Mouse (Mus musculus) urinary bladder, adult 2 months (tissue): ENCODE data around the gene Dynlt1c. TPM values are rescaled to one million over a fixed set of nuclear protein-coding genes. Genes with fewer than 3 reads are reported as not detected.
A peak's percentile ranks its signal among the peaks of the same experiment; 100 is the strongest.
"Not testable (repeated sequence)": the region's sequence is repeated elsewhere in the genome, so short reads cannot be mapped to it uniquely, and the experiment has no call there.

Source experiments
- DNase-seq: peaks from one replicate; pipeline ENCODE4 v3.0.0; 2022; ENCODE audit warnings: low spot score
- polyA plus RNA-seq: library from polyadenylated mRNA; depleted of rRNA; stranded (reverse); fragments of >200 nt; gene quantifications from 2 replicates; pipeline ENCODE4 v1.2.3, GENCODE M21; 2012; rRNA removed

The Dynlt1c gene
- polyA plus RNA-seq, 1 experiment: 34.8 TPM

- not testable (repeated sequence) for DNase-seq
These were observed 53.6 kb downstream of the Dynlt1c start for GRCm38 (mm10) chr17:6655087-6655511.

DNA sequence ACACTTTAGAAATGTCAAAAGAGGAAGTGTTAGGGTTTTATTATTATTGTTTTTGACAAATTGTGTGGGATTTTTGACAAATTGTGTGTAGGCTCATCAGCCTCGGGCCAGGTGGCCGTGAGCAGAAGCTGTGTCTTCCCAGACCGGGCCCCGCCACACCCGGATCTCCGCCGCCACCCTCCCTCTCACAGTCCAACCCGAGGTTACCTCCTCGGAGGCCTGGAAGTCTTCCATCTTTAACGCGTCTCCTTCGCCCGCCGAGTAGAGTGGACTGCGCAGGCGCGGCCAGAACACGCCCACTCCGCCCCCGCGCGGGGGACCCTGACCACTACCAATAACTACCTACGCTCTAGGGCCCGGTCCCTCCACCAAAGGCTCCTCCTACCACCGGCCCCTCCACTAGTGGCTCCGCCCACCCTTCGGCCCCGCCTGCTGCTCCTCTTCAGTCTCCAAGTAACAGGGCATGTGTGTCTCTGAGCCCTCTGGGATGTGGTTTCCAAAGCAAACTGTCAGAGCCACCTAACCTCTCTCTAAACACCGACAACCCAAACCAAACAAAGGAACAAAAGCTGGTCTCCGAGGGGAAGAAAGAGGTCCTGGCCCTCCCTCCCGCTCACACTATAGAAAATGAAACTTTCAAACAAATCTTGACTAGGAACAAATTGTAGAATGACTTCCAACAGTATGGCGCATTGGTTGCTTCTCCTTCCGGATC is 54.3 kb downstream of the Dynlt1c start, which contains the start of gene Dynlt1f:
Gene Dynlt1f, minus strand, starts transcription at position 334 of the 715 bp plus-strand sequence.
- peak; percentile 49 for DNase-seq

DNA sequence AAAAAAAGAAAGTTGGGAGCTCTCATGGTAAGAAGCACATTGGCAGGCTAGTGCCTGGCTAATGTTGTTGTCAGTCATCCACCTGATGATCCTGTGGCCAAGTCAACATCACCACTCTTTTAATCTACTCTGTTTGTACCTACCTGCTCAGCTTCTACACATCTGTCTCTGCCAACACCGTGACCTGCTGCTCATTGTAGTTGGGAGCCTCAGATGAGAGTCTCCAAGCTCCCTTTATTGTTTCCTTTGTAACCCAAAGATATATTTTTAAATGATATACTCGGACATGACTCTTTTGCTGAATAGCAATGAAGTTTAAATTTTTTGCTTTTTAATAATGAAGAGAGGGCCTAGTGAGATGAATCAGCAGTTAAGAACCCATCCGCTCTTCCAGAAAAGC is 55.0 kb downstream of the Dynlt1c start:
- DNase-seq: not testable (repeated sequence)

DNA sequence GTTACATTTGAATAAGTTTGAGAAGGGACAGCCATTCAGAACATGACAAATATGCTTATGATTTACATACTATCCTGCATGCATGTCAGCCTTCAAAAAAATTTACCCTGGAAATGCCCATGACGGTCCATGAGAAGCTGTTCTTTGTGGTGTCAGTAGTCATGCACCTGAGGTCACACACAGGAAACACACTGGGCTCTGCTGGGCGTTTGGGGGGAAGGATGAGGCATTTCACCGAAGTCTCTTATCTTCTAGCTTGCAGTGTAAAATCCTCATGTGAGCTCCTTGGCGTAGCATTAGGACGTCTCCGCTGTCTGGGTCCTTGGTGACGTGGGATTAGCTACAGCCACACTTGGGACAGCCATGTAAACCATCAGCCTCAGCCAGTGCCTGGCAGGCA is 57.3 kb downstream of the Dynlt1c start, which contains the start of gene Sytl3:
Gene Sytl3, plus strand, starts transcription at position 293 of the 400 bp plus-strand sequence.
- not testable (repeated sequence) for DNase-seq

Other genes starting within 250 kb of the Dynlt1c start
- gene Dynlt1b, start 171.6 kb upstream of the Dynlt1c start, polyA plus RNA-seq: 226 and 230 TPM in 2 replicates
- 98.0 and 99.0 TPM in 2 replicates for gene Dynlt1f, start 54.2 kb downstream of the Dynlt1c start, polyA plus RNA-seq
- 4.9 and 5.3 TPM in 2 replicates for gene Sytl3, start 57.4 kb downstream of the Dynlt1c start, polyA plus RNA-seq
- 104 and 106 TPM in 2 replicates for gene Ezr, start 181.1 kb downstream of the Dynlt1c start, polyA plus RNA-seq